Mouse (Mus musculus): ENCODE measurements around the gene Nfya. TPM values are rescaled to one million over a fixed set of nuclear protein-coding genes. Genes with fewer than 3 reads are reported as not detected.

The Nfya gene
- 1 to 10 TPM; 4.5 to 8.6 TPM for polyA plus RNA-seq (2017; shearing (Covaris generic))

DNA sequence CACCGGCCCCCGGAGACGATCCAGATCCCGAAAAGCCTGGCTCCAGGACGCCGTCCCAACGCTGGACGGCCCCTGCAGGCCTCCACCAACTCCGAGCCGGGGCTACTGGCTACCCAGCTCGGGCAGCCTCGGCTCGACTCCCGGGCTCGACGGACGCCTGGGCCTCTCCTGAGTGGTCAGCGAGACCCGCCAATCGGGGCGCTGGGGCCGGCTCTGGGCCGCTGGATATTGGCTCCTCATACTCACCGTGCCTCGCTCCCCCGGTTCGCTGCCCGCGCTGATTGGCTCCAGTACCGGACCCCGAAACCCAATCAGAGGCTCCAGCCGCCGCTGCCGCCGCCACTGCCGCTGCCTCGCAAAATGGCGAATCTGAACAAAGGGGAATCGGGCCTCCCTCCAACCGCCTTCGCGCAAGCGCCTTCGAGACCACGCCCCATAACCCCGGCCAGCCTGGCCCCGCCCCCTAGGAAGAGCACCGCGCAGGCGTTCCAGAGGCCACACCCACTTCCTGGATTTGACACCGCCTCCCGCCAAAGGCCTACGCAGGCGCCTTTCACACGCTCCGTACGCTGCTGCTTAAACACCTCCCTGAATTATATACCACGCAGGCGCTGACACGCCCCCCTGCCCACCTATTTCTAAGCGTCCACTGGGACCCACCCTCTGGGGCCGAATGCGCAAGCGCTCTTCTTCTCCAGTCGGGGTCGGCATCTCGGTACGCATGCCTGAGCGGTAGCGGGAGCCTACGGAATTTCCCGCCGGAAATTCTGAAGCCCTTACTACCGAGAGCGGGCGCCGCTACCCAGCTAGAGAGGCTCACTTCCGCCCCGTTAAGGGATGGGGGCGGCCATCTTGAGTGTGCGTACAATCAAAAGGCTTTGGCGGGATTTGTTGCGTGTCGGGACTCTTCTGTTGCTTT is at the start of gene Nfya, which contains the start of gene Oard1:
Gene Nfya, minus strand, starts transcription at position 527 of the 919 bp plus-strand sequence.
Gene Oard1, plus strand, starts transcription at position 635 of the 919 bp plus-strand sequence.

DNA sequence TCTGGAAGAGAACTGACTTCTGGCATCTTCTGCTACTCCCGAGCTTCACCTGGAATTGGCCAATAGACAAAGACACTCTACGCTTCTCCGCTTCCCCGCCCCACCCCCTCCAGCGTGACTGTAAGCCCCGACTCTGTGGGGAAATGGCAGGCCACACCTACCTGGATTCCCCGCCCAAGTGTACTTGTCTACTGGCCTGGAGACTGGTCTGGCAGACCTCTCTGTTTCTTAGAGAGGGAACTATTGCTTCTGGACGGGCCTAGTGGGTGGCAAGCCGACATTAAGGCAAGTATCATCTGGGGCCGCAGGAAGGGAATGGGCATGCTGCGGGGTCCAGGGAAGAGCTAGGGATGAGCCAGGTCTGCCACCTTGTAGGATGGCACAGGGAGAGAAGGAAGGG is 45.0 kb upstream of the Nfya start, which contains the start of gene Unc5cl:
Gene Unc5cl, plus strand, starts transcription at position 214 of the 400 bp plus-strand sequence.

DNA sequence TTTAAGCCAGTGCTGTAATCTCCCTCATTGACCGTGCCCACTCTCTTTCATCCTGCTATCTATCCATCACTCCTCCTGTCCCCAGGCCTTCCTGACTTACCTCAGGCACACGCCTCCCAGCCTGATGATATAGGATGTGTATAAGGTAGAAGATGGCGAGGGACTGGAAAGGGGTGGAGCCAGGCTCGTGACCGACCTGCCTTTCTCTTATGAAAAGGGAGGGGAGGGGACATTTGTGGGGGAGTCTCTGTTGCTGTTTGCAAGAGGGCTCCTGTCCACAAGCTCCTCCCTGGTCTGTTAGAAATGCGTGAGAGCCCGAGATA is 41.6 kb upstream of the Nfya start, which contains the start of gene Tspo2:
Gene Tspo2, minus strand, starts transcription at position 170 of the 323 bp plus-strand sequence.

DNA sequence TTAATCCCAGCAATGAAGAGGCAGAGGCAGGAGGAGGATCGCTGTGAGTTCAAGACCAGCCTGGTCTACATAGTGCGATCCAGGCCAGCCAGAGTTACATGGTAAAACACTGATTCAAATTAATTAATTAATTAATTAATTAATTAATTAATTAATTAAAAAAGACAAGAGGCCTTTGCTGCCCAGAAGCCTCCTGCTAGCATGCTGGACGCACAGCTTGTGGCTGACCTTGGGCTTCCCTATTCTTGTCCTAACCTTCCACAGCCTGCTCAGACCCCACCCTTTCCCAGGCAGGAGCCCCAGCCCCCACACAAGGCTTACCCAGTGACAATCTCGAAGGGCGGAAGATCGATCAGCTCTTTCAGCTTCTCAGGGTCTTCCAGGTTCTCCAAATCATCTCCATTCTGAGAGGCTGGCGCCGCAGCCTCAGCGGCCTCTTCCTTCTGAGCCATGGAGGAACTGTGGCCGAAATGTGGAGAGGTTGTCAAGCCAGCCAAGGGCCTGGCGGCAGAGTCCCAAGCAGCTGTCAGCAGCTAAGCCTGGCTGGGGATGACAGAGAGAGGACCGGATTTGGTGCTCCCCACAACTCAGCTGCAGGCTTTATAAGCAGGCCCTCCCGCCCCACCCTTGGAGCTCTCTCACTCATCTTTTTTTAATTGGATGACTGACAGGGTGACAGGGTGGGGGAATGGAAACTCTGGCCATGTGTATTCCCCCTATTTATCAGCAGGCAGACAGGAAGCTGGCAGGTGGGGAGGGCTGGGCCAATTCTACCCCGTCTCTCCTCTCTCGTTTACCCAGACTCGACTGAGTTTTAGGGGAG is 22.7 kb upstream of the Nfya start, which contains the start of gene Apobec2:
Gene Apobec2, minus strand, starts transcription at position 773 of the 823 bp plus-strand sequence.

DNA sequence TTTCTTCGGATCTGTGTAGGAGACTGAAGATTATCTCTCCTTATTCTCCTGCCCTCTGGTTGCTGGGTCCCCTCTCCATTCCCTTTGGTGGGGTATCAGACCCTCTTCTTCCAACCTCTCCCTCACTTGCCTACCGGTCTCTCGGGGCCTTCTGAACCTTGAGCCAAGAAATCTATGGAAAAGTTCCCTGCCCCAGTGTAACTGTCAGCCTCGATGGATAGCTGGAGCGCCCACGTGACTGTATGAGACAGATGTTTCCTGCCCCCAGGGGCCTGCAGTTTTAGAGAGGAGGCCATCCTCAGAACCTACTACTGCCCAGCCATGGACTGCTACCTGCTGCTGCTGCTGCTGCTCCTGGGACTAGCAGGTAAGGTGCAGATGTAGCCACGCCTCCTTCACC is 50.1 kb downstream of the Nfya start, which contains the start of gene Treml1:
Gene Treml1, plus strand, starts transcription at position 301 of the 400 bp plus-strand sequence.

DNA sequence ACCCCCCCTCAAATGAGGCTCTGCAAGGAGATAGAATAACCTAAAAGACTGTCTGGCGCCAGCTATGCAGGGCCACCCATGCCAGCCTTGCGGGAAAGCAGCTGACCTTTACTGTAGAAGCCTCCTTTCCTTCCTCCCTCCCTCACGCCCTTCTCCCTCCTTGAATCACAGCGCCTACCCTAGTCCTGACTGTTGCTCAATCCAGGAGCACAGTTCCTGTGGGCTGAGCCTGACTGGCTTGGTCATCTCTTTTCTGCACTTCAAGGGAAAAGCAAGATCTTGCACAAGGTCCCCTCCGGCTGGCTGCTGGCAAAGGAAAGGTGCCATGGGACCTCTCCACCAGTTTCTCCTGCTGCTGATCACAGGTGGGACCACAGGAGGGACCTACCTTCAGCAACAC is 63.5 kb downstream of the Nfya start, which contains the start of gene Trem2:
Gene Trem2, plus strand, starts transcription at position 171 of the 400 bp plus-strand sequence.

Other genes with a start within 250 kb of the Nfya start
- gene A530064D06Rik, start 242.6 kb downstream of the Nfya start, polyA plus RNA-seq (2017; shearing (Covaris generic)) = under 1 TPM in 1 of 2 experiments, not detected in 1; 0.31 TPM
- gene Trem1, start 177.1 kb downstream of the Nfya start, polyA plus RNA-seq (2017; shearing (Covaris generic)) = under 1 TPM in 1 of 2 experiments, not detected in 1; 0.07 TPM
- gene Trem3, start 162.1 kb downstream of the Nfya start, polyA plus RNA-seq (2017; shearing (Covaris generic)) = not detected
- gene Treml4, start 145.6 kb downstream of the Nfya start, polyA plus RNA-seq (2017; shearing (Covaris generic)) = 1 to 10 TPM in 1 of 2 experiments, under 1 TPM in 1; 0.97 to 2.1 TPM
- gene Treml2, start 110.4 kb downstream of the Nfya start, polyA plus RNA-seq (2017; shearing (Covaris generic)) = 10 to 100 TPM; 15.6 to 38.8 TPM
- 1 to 10 TPM; 3.0 to 4.3 TPM for gene B430306N03Rik, start 93.8 kb downstream of the Nfya start, polyA plus RNA-seq (2017; shearing (Covaris generic))
- gene Trem2, start 63.5 kb downstream of the Nfya start, polyA plus RNA-seq (2017; shearing (Covaris generic)) = under 1 TPM in 1 of 2 experiments, not detected in 1; 0.22 TPM
- gene Treml1, start 50.0 kb downstream of the Nfya start, polyA plus RNA-seq (2017; shearing (Covaris generic)) = under 1 TPM in 1 of 2 experiments, not detected in 1; 0.42 TPM
- 10 to 100 TPM; 57.9 to 80.4 TPM for gene Oard1, start 108 bp upstream of the Nfya start, polyA plus RNA-seq (2017; shearing (Covaris generic))
- gene Apobec2, start 23.0 kb upstream of the Nfya start, polyA plus RNA-seq (2017; shearing (Covaris generic)) = 10 to 100 TPM; 15.0 to 22.1 TPM
- 1 to 10 TPM in 1 of 2 experiments, under 1 TPM in 1; 0.36 to 2.0 TPM for gene Tspo2, start 41.6 kb upstream of the Nfya start, polyA plus RNA-seq (2017; shearing (Covaris generic))
- 10 to 100 TPM; 37.7 to 43.4 TPM for gene Unc5cl, start 45.0 kb upstream of the Nfya start, polyA plus RNA-seq (2017; shearing (Covaris generic))